Mouse (Mus musculus) hindbrain, postnatal 0 days (tissue): ENCODE data around the gene Glt6d1. TPM values are rescaled to one million over a fixed set of nuclear protein-coding genes. Genes with fewer than 3 reads are reported as not detected.

Experiments used
- ATAC-seq: fragments of 200-750 bp; cut with Nextera tagmentation; 2 replicates; pipeline ENCODE4 v1.8.0; 2017; ENCODE audit warnings: mild to moderate bottlenecking, moderate TSS enrichment, moderate library complexity
- DNase-seq: peaks from one replicate; pipeline ENCODE4 v3.0.0-alpha.2; 2015; ENCODE audit warnings: low spot score
- H3K27ac ChIP-seq: fragments of 300-500 bp; sonication (generic); 2 replicates; pipeline ENCODE4 v1.5.1; 2014; ENCODE audit warnings: mild to moderate bottlenecking
- H3K27me3 ChIP-seq: fragments of 300-500 bp; sonication (generic); 2 replicates; pipeline ENCODE4 v1.6.1; 2014; ENCODE audit warnings: low read length, mixed read lengths; ENCODE audit not compliant: insufficient read depth
- H3K36me3 ChIP-seq: fragments of 300-500 bp; sonication (generic); 2 replicates; pipeline ENCODE4 v1.6.1; 2014; ENCODE audit warnings: low read length, mixed read lengths; ENCODE audit not compliant: insufficient read depth
- H3K4me1 ChIP-seq: fragments of 300-500 bp; sonication (generic); 2 replicates; pipeline ENCODE4 v1.6.1; 2014; ENCODE audit warnings: antibody characterized with exemption, low read length, mixed read lengths; ENCODE audit not compliant: insufficient read depth
- H3K4me2 ChIP-seq: fragments of 300-500 bp; sonication (generic); 2 replicates; pipeline ENCODE4 v1.6.1; 2014; ENCODE audit warnings: low read depth, mild to moderate bottlenecking, low read length, moderate library complexity, mixed read lengths
- H3K4me3 ChIP-seq: fragments of 300-500 bp; sonication (generic); 2 replicates; pipeline ENCODE4 v1.5.1; 2014; ENCODE audit warnings: low read length
- H3K9ac ChIP-seq: fragments of 300-500 bp; sonication (generic); replicated peaks from 2 replicates; pipeline ENCODE4 v1.6.1; 2014; ENCODE audit warnings: mild to moderate bottlenecking, low read length, moderate library complexity, mixed read lengths
- H3K9me3 ChIP-seq: fragments of 300-500 bp; sonication (generic); 2 replicates; pipeline ENCODE4 v1.6.1; 2016; ENCODE audit warnings: low read length, mixed read lengths
- CTCF ChIP-seq: IDR thresholded peaks from 2 replicates; pipeline ENCODE4 v1.5.1; 2016; ENCODE audit warnings: antibody characterized with exemption, control low read depth, low read depth
- WGBS: fragments of 180-500 bp; shearing (Covaris S2); extraction: QIAGEN DNeasy Blood & Tissue Kit; methylation state at CpG from one replicate; pipeline ENCODE4 v1.1.7; 2014; 5-methylcytosine and 5-hydroxymethylcytosine counted together
- polyA plus RNA-seq: library from polyadenylated mRNA; unstranded; fragments of >200 nt; fragmentation: Nextera tagmentation; extraction: Ambion mirVana; gene quantifications from 2 replicates; pipeline ENCODE4 v1.2.1, GENCODE M21; 2015
- total RNA-seq: library from RNA; depleted of rRNA; stranded (reverse); fragments of >200 nt; gene quantifications from 2 replicates; pipeline ENCODE4 v1.2.3, GENCODE M21; 2014; rRNA removed

Gene Glt6d1
- total and polyA plus RNA-seq, 2 experiments from 2014 or later, result not detected

GRCm38 (mm10) chr2:25765269-25765668 is 50.4 kb downstream of the Glt6d1 start, which contains the start of gene Lcn3:
TSS of gene Lcn3 (plus strand) at chr2:25765569.
- no peaks in the 10 kb centered on the region for H3K36me3 ChIP-seq
- TF ChIP-seq CTCF, result no peak
- H3K27me3 ChIP-seq, result no peaks in the 10 kb centered on the region
- WGBS, result 37% methylated on average over 2 of the region's 2 CpGs
- H3K4me1 ChIP-seq, result no peaks in the 10 kb centered on the region
- H3K4me2 ChIP-seq, result no peak within 1 kb of the TSS
- H3K4me3 ChIP-seq, result no peak within 1 kb of the TSS
- no peak within 1 kb of the TSS for H3K27ac ChIP-seq
- DNase-seq (no peak), ATAC-seq (no peak)
- no peak within 1 kb of the TSS for H3K9ac ChIP-seq
- no peaks in the 10 kb centered on the region for H3K9me3 ChIP-seq

DNA sequence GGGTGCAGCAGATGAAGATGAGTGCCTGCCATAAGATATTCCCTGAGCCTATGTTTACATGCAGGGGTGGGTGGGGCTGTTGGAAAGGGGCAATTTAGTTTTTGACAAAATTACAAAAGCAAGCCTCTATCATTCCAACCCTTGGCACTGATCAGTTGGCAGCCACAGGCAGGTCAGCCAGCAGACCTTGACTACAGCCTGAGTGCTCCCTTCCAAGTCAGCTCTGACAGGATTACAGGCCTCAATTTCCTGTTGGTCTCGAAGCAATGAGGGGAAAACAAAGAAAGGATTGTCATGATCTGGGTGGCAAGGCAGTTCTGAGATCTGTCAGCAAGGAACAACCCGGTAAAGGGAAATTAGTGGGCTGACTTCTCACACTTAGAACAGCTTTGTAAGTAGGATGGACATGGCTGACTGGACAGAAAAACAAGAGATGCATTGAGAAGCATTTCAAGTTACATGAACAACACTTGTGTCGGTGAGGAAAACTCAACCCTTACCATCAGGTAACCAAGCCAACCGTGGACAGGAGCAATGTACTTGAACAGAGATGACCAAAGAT is 57.5 kb downstream of the Glt6d1 start:
- Histone ChIP-seq H3K27me3 (no peaks in the 10 kb centered on the region), H3K9me3 (0 out of 2 replicates have a peak, but pooled peaks cover 2% of the 10 kb centered on the region), H3K36me3 (no peaks in the 10 kb centered on the region), H3K4me2 (no peak overlapping the region), H3K4me1 (no peaks in the 10 kb centered on the region), H3K27ac (no peak overlapping the region), H3K4me3 (no peak overlapping the region), H3K9ac (no peak overlapping the region)
- TF ChIP-seq CTCF, result no peak
- DNase-seq, result no peak
- ATAC-seq, result no peak
- 50% methylated on average over 4 of the region's 4 CpGs for WGBS

GRCm38 (mm10) chr2:25754201-25754600 is 61.4 kb downstream of the Glt6d1 start:
- Histone ChIP-seq H3K4me3 (no peak overlapping the region), H3K4me1 (no peaks in the 10 kb centered on the region), H3K9me3 (0 out of 2 replicates have a peak, but pooled peaks cover 2% of the 10 kb centered on the region), H3K27me3 (no peaks in the 10 kb centered on the region), H3K4me2 (no peak overlapping the region), H3K36me3 (no peaks in the 10 kb centered on the region), H3K27ac (no peak overlapping the region), H3K9ac (no peak overlapping the region)
- WGBS, result 100% methylated on average over 1 of the region's 1 CpGs
- no peak for ATAC-seq
- no peak for TF ChIP-seq CTCF
- DNase-seq, result no peak

Other genes starting within 250 kb of the Glt6d1 start
- gene Mamdc4, start 241.0 kb downstream of the Glt6d1 start, total RNA-seq, result 1.2 and 2.5 TPM in 2 replicates
- gene Mamdc4, start 241.0 kb downstream of the Glt6d1 start, polyA plus RNA-seq, result 1.2 and 2.0 TPM in 2 replicates
- gene Phpt1, start 240.6 kb downstream of the Glt6d1 start, total RNA-seq, result 35.4 and 48.2 TPM in 2 replicates
- gene Phpt1, start 240.6 kb downstream of the Glt6d1 start, polyA plus RNA-seq, result 232 and 242 TPM in 2 replicates
- 22.4 and 29.1 TPM in 2 replicates for gene Ajm1, start 234.1 kb downstream of the Glt6d1 start, total RNA-seq
- gene Ajm1, start 234.1 kb downstream of the Glt6d1 start, polyA plus RNA-seq, result 18.8 and 19.8 TPM in 2 replicates
- gene Rabl6, start 207.3 kb downstream of the Glt6d1 start, total RNA-seq, result 71.8 and 74.9 TPM in 2 replicates
- gene Rabl6, start 207.3 kb downstream of the Glt6d1 start, polyA plus RNA-seq, result 53.0 and 62.4 TPM in 2 replicates
- gene Ccdc183, start 198.2 kb downstream of the Glt6d1 start, total RNA-seq, result not detected in 2 replicates
- gene Ccdc183, start 198.2 kb downstream of the Glt6d1 start, polyA plus RNA-seq, result 0.35 and 0.48 TPM in 2 replicates
- 48.0 and 59.8 TPM in 2 replicates for gene Tmem141, start 193.8 kb downstream of the Glt6d1 start, total RNA-seq
- gene Tmem141, start 193.8 kb downstream of the Glt6d1 start, polyA plus RNA-seq, result 52.0 and 56.9 TPM in 2 replicates
- 2.2 and 2.7 TPM in 2 replicates for gene Fcna, start 187.8 kb downstream of the Glt6d1 start, total RNA-seq
- 3.7 and 4.3 TPM in 2 replicates for gene Fcna, start 187.8 kb downstream of the Glt6d1 start, polyA plus RNA-seq
- gene Lcn8, start 162.7 kb downstream of the Glt6d1 start, total RNA-seq, result not detected in 2 replicates
- not detected in 2 replicates for gene Lcn8, start 162.7 kb downstream of the Glt6d1 start, polyA plus RNA-seq
- gene Lcn5, start 157.9 kb downstream of the Glt6d1 start, total RNA-seq, result not detected in 2 replicates
- gene Lcn5, start 157.9 kb downstream of the Glt6d1 start, polyA plus RNA-seq, result not detected in 2 replicates
- gene Lcn6, start 139.1 kb downstream of the Glt6d1 start, total RNA-seq, result not detected in 2 replicates
- gene Lcn6, start 139.1 kb downstream of the Glt6d1 start, polyA plus RNA-seq, result not detected in 2 replicates
- gene Lcn10, start 133.1 kb downstream of the Glt6d1 start, total RNA-seq, result not detected in 2 replicates
- gene Lcn10, start 133.1 kb downstream of the Glt6d1 start, polyA plus RNA-seq, result not detected in 2 replicates
- not detected in 2 replicates for gene Obp2a, start 115.8 kb downstream of the Glt6d1 start, total RNA-seq
- not detected in 2 replicates for gene Obp2a, start 115.8 kb downstream of the Glt6d1 start, polyA plus RNA-seq
- gene Bmyc, start 109.1 kb downstream of the Glt6d1 start, total RNA-seq, result 90.3 and 92.6 TPM in 2 replicates
- 206 and 219 TPM in 2 replicates for gene Bmyc, start 109.1 kb downstream of the Glt6d1 start, polyA plus RNA-seq
- gene Obp2b, start 78.8 kb downstream of the Glt6d1 start, total RNA-seq, result not detected in 2 replicates
- gene Obp2b, start 78.8 kb downstream of the Glt6d1 start, polyA plus RNA-seq, result not detected in 2 replicates
- not detected in 2 replicates for gene Lcn3, start 50.3 kb downstream of the Glt6d1 start, total RNA-seq
- gene Lcn3, start 50.3 kb downstream of the Glt6d1 start, polyA plus RNA-seq, result not detected in 2 replicates
- not detected in 2 replicates for gene Lcn11, start 38.8 kb downstream of the Glt6d1 start, total RNA-seq
- gene Lcn11, start 38.8 kb downstream of the Glt6d1 start, polyA plus RNA-seq, result not detected in 2 replicates
- not detected in 2 replicates for gene Gm13539, start 33.6 kb downstream of the Glt6d1 start, total RNA-seq
- gene Gm13539, start 33.6 kb downstream of the Glt6d1 start, polyA plus RNA-seq, result not detected in 2 replicates
- gene Lcn9, start 7.3 kb upstream of the Glt6d1 start, total RNA-seq, result not detected in 2 replicates
- not detected in 2 replicates for gene Lcn9, start 7.3 kb upstream of the Glt6d1 start, polyA plus RNA-seq
- not detected in 2 replicates for gene Sohlh1, start 31.4 kb upstream of the Glt6d1 start, total RNA-seq
- gene Sohlh1, start 31.4 kb upstream of the Glt6d1 start, polyA plus RNA-seq, result not detected in 2 replicates
- gene Kcnt1, start 47.9 kb upstream of the Glt6d1 start, total RNA-seq, result 52.7 and 52.8 TPM in 2 replicates
- 21.9 and 23.2 TPM in 2 replicates for gene Kcnt1, start 47.9 kb upstream of the Glt6d1 start, polyA plus RNA-seq
- gene Camsap1, start 167.4 kb upstream of the Glt6d1 start, total RNA-seq, result 98.7 and 106 TPM in 2 replicates
- 44.1 and 56.8 TPM in 2 replicates for gene Camsap1, start 167.4 kb upstream of the Glt6d1 start, polyA plus RNA-seq
- gene Ubac1, start 205.9 kb upstream of the Glt6d1 start, total RNA-seq, result 93.6 and 131 TPM in 2 replicates
- gene Ubac1, start 205.9 kb upstream of the Glt6d1 start, polyA plus RNA-seq, result 148 and 150 TPM in 2 replicates